Mouse (Mus musculus) liver, embryonic 13.5 days (tissue): ENCODE data around the gene Tfcp2. TPM values are rescaled to one million over a fixed set of nuclear protein-coding genes. Genes with fewer than 3 reads are reported as not detected.
A peak's percentile ranks its signal among the peaks of the same experiment; 100 is the strongest.

Source experiments
- ATAC-seq: fragments of 200-750 bp; cut with Nextera tagmentation; 2 replicates; pipeline ENCODE4 v1.8.0; 2017; ENCODE audit warnings: low read depth, mild to moderate bottlenecking, moderate number of reproducible peaks, moderate library complexity
- DNase-seq: peaks from one replicate; pipeline ENCODE4 v3.0.0; 2022
- H3K27ac ChIP-seq: fragments of 300-500 bp; sonication (generic); 2 replicates; pipeline ENCODE4 v1.5.1; 2015; ENCODE audit warnings: moderate library complexity, mild to moderate bottlenecking, inconsistent platforms
- H3K27me3 ChIP-seq: fragments of 300-500 bp; sonication (generic); 2 replicates; pipeline ENCODE4 v1.6.1; 2015; ENCODE audit warnings: mild to moderate bottlenecking, inconsistent platforms
- H3K36me3 ChIP-seq: fragments of 300-500 bp; sonication (generic); 2 replicates; pipeline ENCODE4 v1.6.1; 2015; ENCODE audit warnings: mild to moderate bottlenecking, inconsistent platforms
- H3K4me1 ChIP-seq: fragments of 300-500 bp; sonication (generic); replicated peaks from 2 replicates; pipeline ENCODE4 v1.6.1; 2015; ENCODE audit warnings: inconsistent platforms
- H3K4me2 ChIP-seq: fragments of 300-500 bp; sonication (generic); 2 replicates; pipeline ENCODE4 v1.6.1; 2015; ENCODE audit warnings: inconsistent platforms, mild to moderate bottlenecking, moderate library complexity
- H3K4me3 ChIP-seq: fragments of 300-500 bp; sonication (generic); replicated peaks from 2 replicates; pipeline ENCODE4 v1.5.1; 2015; ENCODE audit warnings: mild to moderate bottlenecking, inconsistent platforms
- H3K9ac ChIP-seq: fragments of 300-500 bp; sonication (generic); 2 replicates; pipeline ENCODE4 v1.6.1; 2015; ENCODE audit warnings: mild to moderate bottlenecking, inconsistent platforms
- H3K9me3 ChIP-seq: fragments of 300-500 bp; sonication (generic); replicated peaks from 2 replicates; pipeline ENCODE4 v1.6.1; 2016; ENCODE audit warnings: inconsistent platforms
- WGBS: fragments of 180-500 bp; shearing (Covaris S2); methylation state at CpG from one replicate; pipeline ENCODE4 v1.1.7; 2015; ENCODE audit not compliant: insufficient replicate concordance; 5-methylcytosine and 5-hydroxymethylcytosine counted together
- polyA plus RNA-seq: library from polyadenylated mRNA; unstranded; fragments of >200 nt; fragmentation: Nextera tagmentation; extraction: Ambion mirVana; gene quantifications from 2 replicates; pipeline ENCODE4 v1.2.1, GENCODE M21; 2015

Gene Tfcp2
- polyA plus RNA-seq, 1 experiment from 2014 or later = 4.4 TPM

DNA sequence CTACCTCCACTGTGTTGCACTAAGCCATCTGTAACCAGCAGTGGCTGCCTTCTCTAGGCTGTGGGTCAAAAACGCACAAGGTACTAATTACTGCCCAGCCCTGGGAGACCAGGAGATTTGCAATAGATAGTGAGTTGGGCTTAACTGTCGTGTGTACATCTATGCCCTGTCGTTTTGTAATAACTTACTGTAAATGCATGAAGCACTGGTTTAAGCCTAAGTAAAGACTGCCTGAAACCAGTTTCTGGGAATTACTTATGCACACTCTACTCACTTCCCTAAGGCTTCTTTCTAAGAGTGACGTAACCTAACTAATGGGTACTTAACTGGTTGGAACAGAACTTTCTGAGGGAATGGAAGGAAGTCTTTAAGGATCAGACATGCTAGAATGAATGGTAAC is 72.9 kb downstream of the Tfcp2 start:
- no peak for DNase-seq
- 77% methylated on average over 4 of the region's 4 CpGs for WGBS
- Histone ChIP-seq H3K4me1 (peaks cover 5% of the 10 kb centered on the region), H3K4me3 (no peak overlapping the region), H3K27ac (no peak overlapping the region), H3K27me3 (no peaks in the 10 kb centered on the region), H3K36me3 (peaks cover 75% of the 10 kb centered on the region), H3K9me3 (no peaks in the 10 kb centered on the region), H3K9ac (no peak overlapping the region), H3K4me2 (no peak overlapping the region)
- ATAC-seq = no peak

DNA sequence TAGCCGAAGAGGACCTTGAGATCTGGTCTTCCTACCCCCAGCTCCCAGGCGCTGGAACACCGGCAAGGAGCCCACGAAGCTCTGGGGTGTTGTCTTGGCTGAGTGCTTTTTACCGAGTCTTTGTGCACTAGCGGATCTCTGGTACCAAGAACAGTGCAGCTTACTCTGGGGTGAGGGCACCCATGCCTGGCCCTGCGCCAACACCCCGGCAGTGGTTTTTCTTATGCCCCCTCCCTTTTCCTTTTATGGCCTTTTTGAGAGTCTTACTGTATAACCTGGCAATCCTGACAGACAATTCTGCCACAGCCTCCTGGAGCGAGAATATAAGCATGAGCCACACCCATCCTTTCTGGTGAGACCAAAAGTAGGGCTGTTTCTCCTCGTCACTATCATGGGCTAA is 73.5 kb downstream of the Tfcp2 start:
- peaks cover 80% of the 10 kb centered on the region for H3K36me3 ChIP-seq
- H3K27ac ChIP-seq = no peak overlapping the region
- ATAC-seq (no peak), DNase-seq (no peak)
- H3K9ac ChIP-seq = no peak overlapping the region
- peaks cover 5% of the 10 kb centered on the region for H3K4me1 ChIP-seq
- H3K4me3 ChIP-seq = no peak overlapping the region
- H3K4me2 ChIP-seq = no peak overlapping the region
- 78% methylated on average over 10 of the region's 10 CpGs for WGBS
- no peaks in the 10 kb centered on the region for H3K27me3 ChIP-seq
- H3K9me3 ChIP-seq = no peaks in the 10 kb centered on the region

DNA sequence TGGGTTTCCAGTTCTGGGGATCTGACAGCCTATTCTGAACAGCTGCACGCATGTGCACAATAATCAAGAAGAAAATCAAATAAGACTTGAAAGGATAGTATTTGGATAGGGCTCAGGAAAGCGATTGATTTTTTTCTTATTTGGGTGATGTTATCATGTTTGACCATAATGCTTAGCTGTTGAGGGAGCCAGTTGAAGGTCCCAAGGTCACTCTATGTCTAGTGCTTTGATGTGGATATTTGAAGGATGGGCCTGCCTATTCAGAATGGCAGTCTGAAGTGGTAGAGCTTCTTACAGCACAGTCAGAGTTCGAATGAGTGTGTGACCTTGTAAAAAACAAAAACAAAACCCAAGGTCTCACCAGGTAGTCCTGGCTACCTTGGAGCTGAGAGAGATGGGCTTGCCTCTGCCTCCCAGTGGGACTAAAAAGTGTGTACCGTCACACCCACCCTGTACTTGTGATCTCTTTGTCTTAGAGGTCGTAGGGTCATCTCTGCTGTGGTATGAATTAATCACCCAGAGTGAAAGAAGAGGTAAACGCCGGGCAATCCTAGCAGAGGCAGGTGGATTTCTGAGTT is 77.8 kb downstream of the Tfcp2 start:
- Histone ChIP-seq H3K4me3 (no peak overlapping the region), H3K4me1 (peaks cover 19% of the 10 kb centered on the region), H3K27me3 (no peaks in the 10 kb centered on the region), H3K4me2 (no peak overlapping the region), H3K9ac (no peak overlapping the region), H3K36me3 (peaks cover 72% of the 10 kb centered on the region), H3K27ac (no peak overlapping the region; the same call in 1 of the 2 replicates), H3K9me3 (no peaks in the 10 kb centered on the region)
- ATAC-seq (no peak), DNase-seq (no peak)
- 73% methylated on average over 7 of the region's 7 CpGs for WGBS

DNA sequence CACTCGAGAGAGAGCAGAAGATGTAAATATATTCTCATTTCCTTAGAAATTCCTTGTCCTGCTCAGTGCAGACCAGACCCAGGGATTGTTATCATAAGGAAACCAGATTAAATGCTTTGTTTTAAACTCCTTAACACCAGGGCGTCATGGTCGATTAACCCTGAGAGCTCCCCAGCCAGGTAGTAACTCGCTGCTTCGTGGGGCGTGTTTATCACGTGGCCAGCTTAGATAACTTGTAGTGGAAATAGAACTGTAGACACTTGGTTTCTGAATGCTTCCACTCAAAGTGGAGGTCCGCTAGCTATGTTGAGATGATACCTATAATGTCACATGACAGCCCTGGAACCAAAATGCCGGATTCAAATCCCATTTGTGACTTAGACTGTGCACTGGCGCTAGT is 81.8 kb downstream of the Tfcp2 start:
- no peaks in the 10 kb centered on the region for H3K27me3 ChIP-seq
- peaks cover 36% of the 10 kb centered on the region for H3K4me1 ChIP-seq
- no peaks in the 10 kb centered on the region for H3K9me3 ChIP-seq
- H3K36me3 ChIP-seq = peaks cover 34% of the 10 kb centered on the region
- no peak for ATAC-seq
- 41% methylated on average over 10 of the region's 10 CpGs for WGBS
- no peak overlapping the region for H3K27ac ChIP-seq
- no peak for DNase-seq
- H3K4me3 ChIP-seq = peak overlapping the region; percentile 88
- peak overlapping the region; percentile 94 for H3K4me2 ChIP-seq
- peak overlapping the region; percentile 80; the same call in 1 of the 2 replicates for H3K9ac ChIP-seq

DNA sequence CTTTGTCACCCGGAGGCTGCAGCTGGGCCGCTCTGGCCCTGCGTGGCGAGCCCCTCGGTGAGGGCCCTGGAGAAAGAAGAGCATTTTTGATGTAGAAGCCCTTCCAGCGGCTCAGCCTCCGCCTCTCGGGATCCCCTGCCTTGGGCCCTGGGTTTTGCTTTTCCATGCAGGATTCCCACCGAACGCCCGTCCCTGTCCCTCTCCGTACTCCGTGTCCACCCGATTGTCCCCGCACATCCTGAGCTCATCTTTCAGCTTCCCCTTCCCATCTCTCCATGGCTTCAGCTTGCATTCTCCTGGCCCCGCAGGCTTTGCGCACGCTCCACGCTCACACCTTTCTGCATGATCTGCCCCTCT is 82.6 kb downstream of the Tfcp2 start:
- WGBS = under 1% methylated on average over 17 of the region's 19 CpGs
- ATAC-seq = peak; percentile 35
- peak overlapping the region; percentile 83 for H3K27ac ChIP-seq
- peak overlapping the region; percentile 80 for H3K9ac ChIP-seq
- no peaks in the 10 kb centered on the region for H3K27me3 ChIP-seq
- H3K36me3 ChIP-seq = peaks cover 27% of the 10 kb centered on the region
- H3K4me3 ChIP-seq = peak overlapping the region; percentile 88
- no peaks in the 10 kb centered on the region for H3K9me3 ChIP-seq
- H3K4me2 ChIP-seq = peak overlapping the region; percentile 94
- DNase-seq = no peak
- peaks cover 36% of the 10 kb centered on the region for H3K4me1 ChIP-seq

DNA sequence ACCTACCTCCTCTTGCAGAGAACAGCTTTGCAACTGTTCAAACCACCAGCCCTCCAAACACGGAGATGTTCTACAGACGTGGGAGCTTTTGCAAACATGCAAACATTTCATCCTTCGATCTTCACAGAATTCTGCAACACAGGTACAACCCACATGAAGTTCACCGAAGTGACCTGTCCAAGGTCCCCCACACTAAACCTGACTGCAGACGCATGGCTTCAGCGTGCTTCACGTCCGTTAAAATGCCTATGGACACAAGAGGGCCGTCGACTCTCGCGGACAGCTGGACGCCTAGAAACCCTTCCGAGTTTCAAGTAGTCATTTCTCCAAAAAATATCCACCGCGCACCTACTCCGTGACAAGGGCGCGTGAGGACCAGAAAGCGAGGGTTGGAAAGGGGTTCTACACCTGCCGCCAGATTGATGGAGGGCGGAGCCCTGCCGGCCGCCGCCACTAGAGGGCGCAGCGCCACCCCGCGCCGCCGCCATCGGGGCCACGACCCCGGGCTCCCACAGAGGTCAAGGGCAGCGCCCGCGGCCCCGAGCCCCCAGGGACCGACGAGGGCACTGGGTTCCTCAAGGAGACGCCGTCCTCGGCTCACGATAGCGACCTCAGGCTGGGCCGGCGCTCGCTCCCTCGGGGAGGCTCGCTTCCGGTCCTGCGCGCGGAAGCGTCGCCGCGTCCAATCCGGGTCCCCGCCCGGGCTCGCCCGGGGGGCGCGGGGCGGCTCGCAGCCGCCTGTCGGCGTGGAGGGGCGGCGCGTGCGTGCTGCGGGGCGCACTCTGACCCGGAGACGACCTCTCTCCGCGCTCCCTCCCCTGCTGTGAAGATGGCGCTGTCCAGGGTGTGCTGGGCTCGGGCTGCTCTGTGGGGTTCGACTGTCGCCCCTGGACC is 83.3 kb downstream of the Tfcp2 start, which contains the start of gene Letmd1:
Letmd1 (plus strand) TSS at position 729 of the 894 bp plus-strand sequence.
- H3K27ac ChIP-seq = peak within 1 kb of the TSS; percentile 83
- 1% methylated on average over 83 of the region's 84 CpGs for WGBS
- no peaks in the 10 kb centered on the region for H3K9me3 ChIP-seq
- ATAC-seq (peak; percentile 88), DNase-seq (peak; percentile 68)
- H3K4me2 ChIP-seq = peak within 1 kb of the TSS; percentile 94
- peaks cover 22% of the 10 kb centered on the region for H3K36me3 ChIP-seq
- H3K9ac ChIP-seq = peak within 1 kb of the TSS; percentile 80
- H3K27me3 ChIP-seq = no peaks in the 10 kb centered on the region
- H3K4me3 ChIP-seq = peak within 1 kb of the TSS; percentile 88
- H3K4me1 ChIP-seq = peaks cover 36% of the 10 kb centered on the region

DNA sequence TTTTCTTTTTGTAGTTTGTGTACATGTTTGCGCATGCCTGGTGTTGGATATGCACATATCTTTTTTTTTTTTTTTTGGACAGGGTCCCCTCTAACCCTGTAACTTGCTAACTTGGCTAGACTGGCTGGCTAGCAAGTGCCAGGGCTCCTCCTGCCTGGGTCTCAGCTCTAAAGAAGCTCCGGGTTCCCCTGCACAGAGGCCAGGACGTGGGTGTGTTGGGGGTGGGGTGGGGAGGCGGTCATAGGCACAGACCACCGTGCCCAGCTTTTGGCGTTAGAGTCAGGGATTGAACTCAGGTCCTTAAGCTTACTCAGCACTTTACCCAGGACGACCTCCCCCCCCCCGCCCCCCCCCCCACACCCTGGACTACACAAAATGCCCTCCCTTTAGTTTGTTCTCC is 84.1 kb downstream of the Tfcp2 start:
- H3K4me2 ChIP-seq = peak overlapping the region; percentile 94
- 43% methylated on average over 6 of the region's 8 CpGs for WGBS
- H3K4me3 ChIP-seq = peak overlapping the region; percentile 88; the same call in 1 of the 2 replicates
- no peaks in the 10 kb centered on the region for H3K9me3 ChIP-seq
- H3K36me3 ChIP-seq = peaks cover 19% of the 10 kb centered on the region
- H3K27me3 ChIP-seq = no peaks in the 10 kb centered on the region
- no peak overlapping the region for H3K27ac ChIP-seq
- ATAC-seq (no peak), DNase-seq (no peak)
- peaks cover 36% of the 10 kb centered on the region for H3K4me1 ChIP-seq
- H3K9ac ChIP-seq = peak overlapping the region; percentile 7; the same call in 1 of the 2 replicates

DNA sequence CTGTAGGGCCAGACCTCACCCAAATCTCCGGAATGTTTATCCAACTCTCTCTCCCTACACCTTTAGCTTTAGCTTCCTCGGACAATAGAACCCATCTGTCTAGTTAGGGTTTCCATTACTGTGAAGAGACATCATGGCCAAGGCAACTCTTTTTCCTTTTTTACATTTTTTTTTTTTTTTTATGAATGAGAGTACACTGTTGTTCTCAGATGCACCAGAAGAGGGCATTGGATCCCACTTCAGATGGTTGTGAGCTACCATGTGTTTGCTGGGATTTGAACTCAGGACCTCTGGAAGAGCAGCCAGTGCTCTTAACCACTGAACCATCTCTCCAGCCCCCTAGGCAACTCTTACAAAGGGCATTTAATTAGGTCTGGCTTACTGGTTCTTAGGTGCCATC is 86.4 kb downstream of the Tfcp2 start:
- no peak overlapping the region for H3K4me2 ChIP-seq
- no peak overlapping the region for H3K4me3 ChIP-seq
- no peak overlapping the region for H3K27ac ChIP-seq
- no peaks in the 10 kb centered on the region for H3K27me3 ChIP-seq
- H3K4me1 ChIP-seq = peaks cover 50% of the 10 kb centered on the region
- ATAC-seq = no peak
- WGBS = 56% methylated on average over 2 of the region's 2 CpGs
- DNase-seq = no peak
- H3K9me3 ChIP-seq = no peaks in the 10 kb centered on the region
- H3K36me3 ChIP-seq = no peaks in the 10 kb centered on the region
- H3K9ac ChIP-seq = no peak overlapping the region

DNA sequence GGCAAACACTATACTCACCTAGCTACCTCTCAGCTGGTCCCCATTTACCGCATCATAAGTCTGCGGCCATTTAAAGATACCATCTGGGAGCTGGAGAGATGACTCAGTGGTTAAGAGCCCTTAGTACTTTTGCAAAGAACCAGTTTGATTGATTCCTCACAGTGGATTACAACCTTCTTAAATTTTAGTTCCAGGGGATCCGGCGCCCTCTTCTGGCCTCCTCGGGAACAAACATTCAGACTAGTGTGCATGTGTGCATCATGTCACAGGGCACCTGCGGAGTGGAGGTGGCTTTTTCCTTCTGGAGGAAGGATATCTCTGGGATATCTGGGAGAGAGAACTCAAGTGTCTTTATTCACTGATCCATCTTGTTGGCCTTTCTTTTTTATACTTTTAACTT is 88.1 kb downstream of the Tfcp2 start:
- H3K9ac ChIP-seq = no peak overlapping the region
- WGBS = 18% methylated on average over 6 of the region's 6 CpGs
- H3K36me3 ChIP-seq = no peaks in the 10 kb centered on the region
- no peaks in the 10 kb centered on the region for H3K9me3 ChIP-seq
- H3K4me1 ChIP-seq = peaks cover 41% of the 10 kb centered on the region
- no peak overlapping the region for H3K27ac ChIP-seq
- H3K4me2 ChIP-seq = no peak overlapping the region
- no peak for ATAC-seq
- peak; percentile 49 for DNase-seq
- 0 out of 2 replicates have a peak, but pooled peaks cover 5% of the 10 kb centered on the region for H3K27me3 ChIP-seq
- no peak overlapping the region for H3K4me3 ChIP-seq

DNA sequence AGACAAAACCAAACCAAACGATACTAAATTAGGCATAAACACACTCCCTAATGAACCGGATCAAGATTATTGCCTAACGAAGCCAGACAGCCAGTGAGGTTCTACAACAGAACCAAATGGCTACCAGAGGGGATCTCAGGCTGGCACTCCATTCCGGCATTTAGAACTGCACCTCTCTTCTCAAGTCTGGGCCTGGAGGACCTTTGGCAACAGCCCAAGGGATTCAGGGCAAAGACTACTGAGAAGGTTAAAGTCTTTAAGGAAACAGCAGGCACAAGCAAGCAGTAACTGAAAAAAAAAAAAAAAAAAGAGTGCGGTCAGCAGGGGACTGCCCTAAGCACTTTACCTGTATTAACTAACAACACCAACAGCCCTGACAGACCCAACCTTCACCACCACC is 89.7 kb downstream of the Tfcp2 start:
- Histone ChIP-seq H3K9ac (no peak overlapping the region), H3K27me3 (0 out of 2 replicates have a peak, but pooled peaks cover 8% of the 10 kb centered on the region), H3K4me1 (peaks cover 39% of the 10 kb centered on the region), H3K4me2 (no peak overlapping the region), H3K27ac (no peak overlapping the region), H3K4me3 (no peak overlapping the region), H3K36me3 (no peaks in the 10 kb centered on the region), H3K9me3 (no peaks in the 10 kb centered on the region)
- DNase-seq = no peak
- no peak for ATAC-seq
- 74% methylated on average over 5 of the region's 5 CpGs for WGBS

DNA sequence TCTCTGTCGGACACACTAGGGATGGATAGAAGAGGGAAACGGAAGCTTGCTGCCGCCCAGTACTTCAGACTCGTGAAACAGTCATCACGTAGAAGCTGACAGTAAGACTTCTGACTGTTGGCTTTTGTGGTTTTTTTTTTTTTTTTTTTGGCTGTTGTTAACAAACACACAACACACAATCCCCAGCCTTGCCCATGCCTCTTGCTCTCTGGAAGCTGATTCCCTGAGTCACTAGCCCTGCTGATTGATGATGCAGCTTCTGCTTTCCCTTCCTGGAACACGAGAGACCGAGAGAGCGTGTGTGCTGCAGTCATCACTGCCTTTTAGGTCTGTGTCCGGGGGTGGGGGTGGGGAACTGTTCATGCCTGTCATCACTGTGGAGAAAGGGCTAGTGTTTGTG is 90.2 kb downstream of the Tfcp2 start:
- H3K4me2 ChIP-seq = peak overlapping the region; percentile 62; the same call in 1 of the 2 replicates
- no peaks in the 10 kb centered on the region for H3K36me3 ChIP-seq
- WGBS = 44% methylated on average over 9 of the region's 9 CpGs
- no peak overlapping the region for H3K27ac ChIP-seq
- no peak overlapping the region for H3K9ac ChIP-seq
- no peak overlapping the region for H3K4me3 ChIP-seq
- H3K27me3 ChIP-seq = 0 out of 2 replicates have a peak, but pooled peaks cover 8% of the 10 kb centered on the region
- ATAC-seq (no peak), DNase-seq (no peak)
- H3K9me3 ChIP-seq = no peaks in the 10 kb centered on the region
- peaks cover 39% of the 10 kb centered on the region for H3K4me1 ChIP-seq
